Mouse (Mus musculus): ENCODE data around the gene Hcn1. TPM values are rescaled to one million over a fixed set of nuclear protein-coding genes. Genes with fewer than 3 reads are reported as not detected.

Gene Hcn1
- polyA plus RNA-seq, 1 experiment from 2014 or later, result 0.03 TPM

DNA sequence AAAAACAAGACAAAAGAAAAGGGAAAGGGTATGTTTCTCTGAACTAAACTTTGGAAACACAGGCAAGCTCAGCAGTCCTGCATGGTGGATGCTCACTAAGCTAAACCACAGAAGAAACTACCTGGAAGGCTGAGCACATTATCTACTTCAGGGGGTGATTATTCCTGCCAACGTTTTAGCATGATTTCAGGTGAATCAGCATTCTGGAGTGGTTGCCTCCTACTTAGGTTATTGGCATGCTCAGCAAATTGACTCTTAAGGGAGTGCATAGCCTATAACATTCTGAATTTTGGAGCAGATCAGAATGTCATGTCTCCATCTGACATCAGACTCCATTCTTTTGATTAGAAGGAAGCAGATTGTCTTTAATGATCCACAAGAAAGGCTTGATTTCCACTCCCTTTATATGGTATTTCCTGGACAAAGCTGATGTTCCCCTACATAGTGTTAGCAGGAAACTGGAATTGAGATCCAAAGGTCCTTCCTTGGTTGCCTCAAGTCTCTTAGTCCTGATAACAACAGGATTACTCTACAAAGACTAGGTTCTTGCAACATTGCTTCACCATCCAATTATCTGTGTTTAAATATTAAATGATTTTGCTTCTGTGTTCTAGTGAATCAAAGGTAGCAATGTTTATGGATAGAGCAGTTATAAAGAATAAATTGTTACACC lies 345.7 kb downstream of the Hcn1 start:
- 67% methylated on average over 1 of the region's 1 CpGs for WGBS
- Histone ChIP-seq H3K27ac (ENCODE audit: low read length) (no peak overlapping the region), H3K36me3 (ENCODE audit: control insufficient read depth, insufficient read depth, low read length) (no peaks in the 10 kb centered on the region), H3K9me3 (replicated peaks; ENCODE audit: control insufficient read depth, low read length) (no peaks in the 10 kb centered on the region), H3K4me2 (ENCODE audit: low read depth, low read length) (no peak overlapping the region), H3K4me1 (ENCODE audit: control insufficient read depth, insufficient read depth, low read length) (no peaks in the 10 kb centered on the region), H3K4me3 (replicated peaks; ENCODE audit: low read length) (no peak overlapping the region), H3K27me3 (ENCODE audit: control insufficient read depth, insufficient read depth, low read length) (no peaks in the 10 kb centered on the region), H3K9ac (ENCODE audit: low read length) (no peak overlapping the region)
- no peak for ATAC-seq (ENCODE audit: insufficient read depth, low FRiP score)

GRCm38 (mm10) chr13:117958496-117959421 lies 356.6 kb downstream of the Hcn1 start:
- H3K27me3 ChIP-seq (ENCODE audit: control insufficient read depth, insufficient read depth, low read length), result no peaks in the 10 kb centered on the region
- no peak overlapping the region for H3K27ac ChIP-seq (ENCODE audit: low read length)
- ATAC-seq (ENCODE audit: insufficient read depth, low FRiP score), result peak; percentile 81
- no peaks in the 10 kb centered on the region for H3K9me3 ChIP-seq (replicated peaks; ENCODE audit: control insufficient read depth, low read length)
- H3K9ac ChIP-seq (ENCODE audit: low read length), result no peak overlapping the region
- H3K4me1 ChIP-seq (ENCODE audit: control insufficient read depth, insufficient read depth, low read length), result no peaks in the 10 kb centered on the region
- no peaks in the 10 kb centered on the region for H3K36me3 ChIP-seq (ENCODE audit: control insufficient read depth, insufficient read depth, low read length)
- no peak overlapping the region for H3K4me2 ChIP-seq (ENCODE audit: low read depth, low read length)
- 16% methylated on average over 18 of the region's 18 CpGs for WGBS
- no peak overlapping the region for H3K4me3 ChIP-seq (replicated peaks; ENCODE audit: low read length)

DNA sequence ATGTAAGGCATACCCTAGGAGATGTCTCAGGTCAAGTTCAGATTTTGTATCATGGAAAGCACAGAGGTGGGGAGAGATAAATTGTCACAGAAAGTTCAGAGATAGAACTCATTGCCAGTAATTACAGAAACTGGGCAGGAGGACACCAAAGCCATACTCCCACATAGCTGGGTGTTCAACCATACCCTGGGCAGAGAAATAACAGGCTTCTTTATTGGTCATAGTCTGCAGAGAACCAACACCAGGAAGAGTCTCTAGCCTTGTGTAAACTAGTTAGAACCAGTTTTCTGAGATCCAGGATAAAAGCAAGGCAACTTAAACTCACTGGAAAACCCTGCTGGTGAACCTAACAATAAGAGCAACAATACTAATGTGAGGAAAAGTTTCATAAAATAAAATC lies 362.5 kb downstream of the Hcn1 start:
- Histone ChIP-seq H3K9me3 (replicated peaks; ENCODE audit: control insufficient read depth, low read length) (no peaks in the 10 kb centered on the region), H3K9ac (ENCODE audit: low read length) (no peak overlapping the region), H3K36me3 (ENCODE audit: control insufficient read depth, insufficient read depth, low read length) (no peaks in the 10 kb centered on the region), H3K27me3 (ENCODE audit: control insufficient read depth, insufficient read depth, low read length) (no peaks in the 10 kb centered on the region), H3K27ac (ENCODE audit: low read length) (no peak overlapping the region), H3K4me2 (ENCODE audit: low read depth, low read length) (no peak overlapping the region), H3K4me3 (replicated peaks; ENCODE audit: low read length) (no peak overlapping the region), H3K4me1 (ENCODE audit: control insufficient read depth, insufficient read depth, low read length) (no peaks in the 10 kb centered on the region)
- ATAC-seq (ENCODE audit: insufficient read depth, low FRiP score), result no peak

- no peaks in the 10 kb centered on the region for H3K9me3 ChIP-seq (replicated peaks; ENCODE audit: control insufficient read depth, low read length)
- 70% methylated on average over 7 of the region's 7 CpGs for WGBS
- H3K9ac ChIP-seq (ENCODE audit: low read length), result no peak overlapping the region
- H3K27ac ChIP-seq (ENCODE audit: low read length), result no peak overlapping the region
- no peaks in the 10 kb centered on the region for H3K27me3 ChIP-seq (ENCODE audit: control insufficient read depth, insufficient read depth, low read length)
- H3K4me3 ChIP-seq (replicated peaks; ENCODE audit: low read length), result no peak overlapping the region
- no peaks in the 10 kb centered on the region for H3K36me3 ChIP-seq (ENCODE audit: control insufficient read depth, insufficient read depth, low read length)
- no peaks in the 10 kb centered on the region for H3K4me1 ChIP-seq (ENCODE audit: control insufficient read depth, insufficient read depth, low read length)
- no peak overlapping the region for H3K4me2 ChIP-seq (ENCODE audit: low read depth, low read length)
- ATAC-seq (ENCODE audit: insufficient read depth, low FRiP score), result no peak
Observed at GRCm38 (mm10) chr13:117975382-117975781, 373.3 kb downstream of the Hcn1 start.

GRCm38 (mm10) chr13:117975823-117976222 lies 373.7 kb downstream of the Hcn1 start:
- no peak for ATAC-seq (ENCODE audit: insufficient read depth, low FRiP score)
- H3K36me3 ChIP-seq (ENCODE audit: control insufficient read depth, insufficient read depth, low read length), result no peaks in the 10 kb centered on the region
- H3K27ac ChIP-seq (ENCODE audit: low read length), result no peak overlapping the region
- H3K4me3 ChIP-seq (replicated peaks; ENCODE audit: low read length), result no peak overlapping the region
- no peak overlapping the region for H3K4me2 ChIP-seq (ENCODE audit: low read depth, low read length)
- no peaks in the 10 kb centered on the region for H3K9me3 ChIP-seq (replicated peaks; ENCODE audit: control insufficient read depth, low read length)
- H3K9ac ChIP-seq (ENCODE audit: low read length), result no peak overlapping the region
- H3K27me3 ChIP-seq (ENCODE audit: control insufficient read depth, insufficient read depth, low read length), result no peaks in the 10 kb centered on the region
- H3K4me1 ChIP-seq (ENCODE audit: control insufficient read depth, insufficient read depth, low read length), result no peaks in the 10 kb centered on the region
- WGBS, result 68% methylated on average over 10 of the region's 10 CpGs

DNA sequence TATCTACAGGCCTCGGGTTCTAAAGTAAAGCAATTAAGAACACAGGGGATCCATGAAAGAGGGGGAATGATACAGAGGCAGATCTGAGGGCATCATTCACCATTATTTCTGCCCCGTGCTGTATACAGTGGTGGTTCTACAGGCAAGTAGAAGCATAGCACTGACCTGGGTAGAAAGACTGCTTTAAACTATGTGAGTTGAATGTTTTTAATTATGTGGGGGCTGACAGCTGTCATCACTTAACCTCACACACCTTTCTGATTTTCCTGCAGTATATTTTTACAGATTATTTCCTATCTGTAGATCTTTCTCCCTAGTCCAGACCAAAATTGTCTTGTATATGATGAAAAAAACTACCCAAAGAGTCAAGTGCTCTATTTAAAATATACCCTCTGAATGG lies 382.2 kb downstream of the Hcn1 start:
- Histone ChIP-seq H3K27me3 (ENCODE audit: control insufficient read depth, insufficient read depth, low read length) (no peaks in the 10 kb centered on the region), H3K4me1 (ENCODE audit: control insufficient read depth, insufficient read depth, low read length) (no peaks in the 10 kb centered on the region), H3K36me3 (ENCODE audit: control insufficient read depth, insufficient read depth, low read length) (no peaks in the 10 kb centered on the region), H3K9ac (ENCODE audit: low read length) (no peak overlapping the region), H3K4me2 (ENCODE audit: low read depth, low read length) (no peak overlapping the region), H3K9me3 (replicated peaks; ENCODE audit: control insufficient read depth, low read length) (no peaks in the 10 kb centered on the region), H3K27ac (ENCODE audit: low read length) (no peak overlapping the region), H3K4me3 (replicated peaks; ENCODE audit: low read length) (no peak overlapping the region)
- WGBS, result 66% methylated on average over 2 of the region's 2 CpGs
- ATAC-seq (ENCODE audit: insufficient read depth, low FRiP score), result no peak

- Histone ChIP-seq H3K27ac (ENCODE audit: low read length) (no peak overlapping the region), H3K4me2 (ENCODE audit: low read depth, low read length) (no peak overlapping the region), H3K36me3 (ENCODE audit: control insufficient read depth, insufficient read depth, low read length) (no peaks in the 10 kb centered on the region), H3K9ac (ENCODE audit: low read length) (no peak overlapping the region), H3K9me3 (replicated peaks; ENCODE audit: control insufficient read depth, low read length) (no peaks in the 10 kb centered on the region), H3K27me3 (ENCODE audit: control insufficient read depth, insufficient read depth, low read length) (no peaks in the 10 kb centered on the region), H3K4me3 (replicated peaks; ENCODE audit: low read length) (no peak overlapping the region), H3K4me1 (ENCODE audit: control insufficient read depth, insufficient read depth, low read length) (no peaks in the 10 kb centered on the region)
- no peak for ATAC-seq (ENCODE audit: insufficient read depth, low FRiP score)
- WGBS, result 67% methylated on average over 2 of the region's 2 CpGs
Observed at GRCm38 (mm10) chr13:117999767-118000488, 397.8 kb downstream of the Hcn1 start.

DNA sequence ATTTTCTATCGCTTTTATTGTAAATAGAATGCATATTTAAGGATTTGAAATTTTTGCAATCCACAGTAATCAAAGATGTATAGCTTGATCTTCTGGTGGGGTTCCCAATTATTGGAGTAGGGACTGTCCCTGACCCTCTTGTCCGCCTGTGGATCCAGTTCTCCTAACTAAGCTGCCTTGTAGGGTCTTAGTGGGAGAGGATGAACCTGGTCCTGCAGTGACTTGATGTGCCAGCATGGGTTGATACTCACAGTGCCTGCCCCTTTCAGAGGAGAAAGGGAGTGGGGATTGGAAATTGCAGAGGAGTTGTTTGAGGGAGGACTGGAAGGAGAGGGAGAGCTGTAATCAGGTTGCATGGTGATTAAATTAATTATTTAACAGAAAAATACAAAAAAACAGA lies 398.4 kb downstream of the Hcn1 start:
- Histone ChIP-seq H3K9me3 (replicated peaks; ENCODE audit: control insufficient read depth, low read length) (no peaks in the 10 kb centered on the region), H3K27me3 (ENCODE audit: control insufficient read depth, insufficient read depth, low read length) (no peaks in the 10 kb centered on the region), H3K36me3 (ENCODE audit: control insufficient read depth, insufficient read depth, low read length) (no peaks in the 10 kb centered on the region), H3K4me1 (ENCODE audit: control insufficient read depth, insufficient read depth, low read length) (no peaks in the 10 kb centered on the region), H3K4me2 (ENCODE audit: low read depth, low read length) (no peak overlapping the region), H3K27ac (ENCODE audit: low read length) (no peak overlapping the region), H3K4me3 (replicated peaks; ENCODE audit: low read length) (no peak overlapping the region), H3K9ac (ENCODE audit: low read length) (no peak overlapping the region)
- WGBS, result 89% methylated on average over 2 of the region's 2 CpGs
- ATAC-seq (ENCODE audit: insufficient read depth, low FRiP score), result no peak

DNA sequence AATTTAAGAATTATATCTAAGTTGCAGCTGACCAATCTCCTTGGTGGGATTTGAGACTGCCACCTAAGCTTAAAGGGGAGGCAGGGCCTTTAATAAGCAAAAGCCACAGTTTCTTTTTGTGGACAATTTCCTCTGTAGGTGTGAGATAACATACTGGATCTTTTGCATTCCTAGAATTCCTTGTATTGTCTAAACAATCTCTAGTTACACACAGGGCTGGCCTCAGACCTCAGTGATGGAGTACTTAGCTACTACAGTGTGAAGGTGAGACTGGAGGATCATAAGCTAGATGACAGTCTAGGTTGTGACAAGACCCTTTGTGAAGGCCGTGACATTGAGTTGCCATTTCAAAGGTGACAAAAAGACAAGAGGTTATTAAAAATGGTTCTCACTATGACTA lies 419.1 kb downstream of the Hcn1 start:
- WGBS, result 64% methylated on average over 1 of the region's 1 CpGs
- ATAC-seq (ENCODE audit: insufficient read depth, low FRiP score), result no peak

More for the DNA sequence above, 419.1 kb downstream of the Hcn1 start:
- no peak overlapping the region for H3K4me3 ChIP-seq (replicated peaks; ENCODE audit: low read length)
- no peaks in the 10 kb centered on the region for H3K9me3 ChIP-seq (replicated peaks; ENCODE audit: control insufficient read depth, low read length)
- H3K4me2 ChIP-seq (ENCODE audit: low read depth, low read length), result no peak overlapping the region
- no peaks in the 10 kb centered on the region for H3K36me3 ChIP-seq (ENCODE audit: control insufficient read depth, insufficient read depth, low read length)
- no peaks in the 10 kb centered on the region for H3K4me1 ChIP-seq (ENCODE audit: control insufficient read depth, insufficient read depth, low read length)
- H3K27ac ChIP-seq (ENCODE audit: low read length), result no peak overlapping the region
- H3K9ac ChIP-seq (ENCODE audit: low read length), result no peak overlapping the region
- no peaks in the 10 kb centered on the region for H3K27me3 ChIP-seq (ENCODE audit: control insufficient read depth, insufficient read depth, low read length)

All from stomach, embryonic 16.5 days (tissue).